Mouse (Mus musculus): Measurements from ENCODE around the gene Cdk5rap2. TPM values are rescaled to one million over a fixed set of nuclear protein-coding genes. Genes with fewer than 3 reads are reported as not detected.

Gene Cdk5rap2
- total RNA-seq, 1 experiment from 2014 or later = 27.7 TPM

DNA sequence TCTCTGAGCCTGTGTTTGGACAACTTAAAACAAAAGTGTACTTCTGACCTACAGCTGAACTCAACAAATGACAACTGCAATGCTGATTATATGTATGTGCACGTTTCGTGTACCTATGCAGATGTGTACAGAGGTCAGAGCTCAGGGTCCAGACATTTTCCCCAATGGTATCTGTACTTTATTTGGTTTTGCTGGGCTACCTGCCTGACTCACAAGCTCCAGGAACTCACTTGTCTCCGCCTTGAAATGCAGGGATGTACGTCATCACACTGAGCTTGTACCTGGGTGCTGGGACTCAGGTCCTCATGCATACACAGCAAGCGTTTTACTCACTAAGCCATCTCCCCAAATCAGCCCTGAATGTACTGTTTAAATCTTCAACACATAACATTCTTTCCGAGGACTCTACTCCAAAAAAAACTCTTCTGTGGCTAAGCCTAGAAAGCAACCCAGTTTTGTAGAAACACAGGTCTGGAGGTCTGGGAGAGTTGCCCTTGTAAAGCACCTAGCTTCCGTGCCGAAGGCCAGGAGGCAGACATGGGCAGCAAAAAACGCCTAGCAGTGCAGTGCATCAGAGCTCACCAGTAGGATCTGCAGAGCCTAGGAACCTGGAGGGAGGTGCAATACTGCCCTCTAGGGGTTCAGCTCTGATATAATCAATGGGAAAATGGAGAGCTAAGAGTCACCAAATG is 54.4 kb downstream of the Cdk5rap2 start:
- ATAC-seq (ENCODE audit: extremely low read depth, insufficient number of reproducible peaks, low FRiP score, poor library complexity, severe bottlenecking) = peak; percentile 61; the same call in 1 of the 2 replicates

- no peak for ATAC-seq (ENCODE audit: extremely low read depth, insufficient number of reproducible peaks, low FRiP score, poor library complexity, severe bottlenecking)
Measured at GRCm38 (mm10) chr4:70354448-70354847, 55.8 kb downstream of the Cdk5rap2 start.

GRCm38 (mm10) chr4:70353656-70354055 is 56.6 kb downstream of the Cdk5rap2 start:
- ATAC-seq (ENCODE audit: extremely low read depth, insufficient number of reproducible peaks, low FRiP score, poor library complexity, severe bottlenecking) = no peak

DNA sequence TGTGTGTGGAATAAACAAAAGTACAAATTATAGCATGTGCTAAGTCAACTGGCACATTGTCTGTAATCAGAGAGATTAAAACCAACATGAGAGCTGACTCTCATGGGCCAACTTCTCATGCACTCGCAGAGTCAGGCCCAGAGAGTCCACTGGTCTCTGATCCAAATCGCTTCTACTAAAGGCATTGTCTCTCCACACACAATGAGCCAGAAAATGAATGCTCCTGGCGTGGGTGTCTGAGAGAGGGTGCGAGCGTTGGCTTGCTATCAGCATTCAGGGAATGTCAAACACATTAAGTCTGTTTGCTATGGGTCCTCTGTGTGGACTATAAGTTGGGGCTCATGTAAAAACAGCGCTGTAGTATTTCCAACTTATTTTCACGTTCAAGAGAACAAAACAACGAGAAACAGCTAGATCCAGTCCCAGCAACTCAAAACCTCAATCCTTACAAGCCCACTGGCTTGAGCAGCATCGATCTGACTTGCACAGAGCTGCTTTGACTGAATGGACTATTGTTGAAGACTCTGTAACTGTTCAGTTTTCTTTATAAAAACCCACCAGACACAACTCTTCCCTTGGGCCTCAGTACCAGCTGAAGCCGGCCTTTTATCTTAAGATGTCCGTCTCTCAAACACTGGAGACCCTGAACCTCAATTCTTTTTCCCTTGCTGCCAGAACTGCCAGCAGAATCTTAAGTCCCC is 74.6 kb downstream of the Cdk5rap2 start:
- no peak for ATAC-seq (ENCODE audit: extremely low read depth, insufficient number of reproducible peaks, low FRiP score, poor library complexity, severe bottlenecking)

DNA sequence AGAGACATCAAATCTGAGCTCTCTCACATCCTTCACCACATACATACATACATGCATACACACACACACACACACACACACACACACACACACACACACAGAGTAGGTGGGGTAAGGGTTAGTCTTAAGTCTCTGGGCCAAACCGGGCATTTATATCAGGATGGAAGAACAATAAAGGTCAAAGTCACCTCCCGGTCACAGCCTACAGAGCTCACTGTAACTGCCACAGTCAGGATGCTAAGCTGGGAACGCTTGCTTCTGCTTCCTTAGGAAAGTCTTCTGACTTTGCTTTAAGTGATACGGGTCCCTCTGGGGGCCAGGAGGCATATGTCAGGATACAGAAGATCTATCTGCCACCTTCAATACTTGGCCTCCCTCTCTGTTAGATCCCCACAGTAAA is 75.2 kb downstream of the Cdk5rap2 start:
- ATAC-seq (ENCODE audit: extremely low read depth, insufficient number of reproducible peaks, low FRiP score, poor library complexity, severe bottlenecking) = no peak

- ATAC-seq (ENCODE audit: extremely low read depth, insufficient number of reproducible peaks, low FRiP score, poor library complexity, severe bottlenecking) = no peak
Measured at GRCm38 (mm10) chr4:70332981-70333380, 77.3 kb downstream of the Cdk5rap2 start.

DNA sequence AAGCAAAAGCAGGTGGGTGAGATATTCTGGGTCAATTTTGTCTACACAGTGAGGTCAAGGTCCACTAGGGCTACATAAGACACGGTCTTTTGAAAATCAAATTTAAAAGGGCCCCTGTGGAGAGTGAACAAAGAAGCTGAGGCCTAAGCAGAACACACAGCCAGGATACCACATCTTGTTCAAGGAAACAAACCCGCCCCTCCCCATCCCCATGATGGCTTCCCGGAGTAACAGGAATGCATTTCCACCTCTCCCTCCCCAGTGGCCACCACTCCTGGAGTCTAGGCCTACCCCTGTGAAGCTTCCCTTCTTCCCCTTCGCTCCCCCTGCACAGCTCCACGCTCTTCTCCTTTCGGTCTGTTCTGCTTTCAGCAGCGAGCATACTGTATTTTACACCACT is 77.7 kb downstream of the Cdk5rap2 start:
- no peak for ATAC-seq (ENCODE audit: extremely low read depth, insufficient number of reproducible peaks, low FRiP score, poor library complexity, severe bottlenecking)

DNA sequence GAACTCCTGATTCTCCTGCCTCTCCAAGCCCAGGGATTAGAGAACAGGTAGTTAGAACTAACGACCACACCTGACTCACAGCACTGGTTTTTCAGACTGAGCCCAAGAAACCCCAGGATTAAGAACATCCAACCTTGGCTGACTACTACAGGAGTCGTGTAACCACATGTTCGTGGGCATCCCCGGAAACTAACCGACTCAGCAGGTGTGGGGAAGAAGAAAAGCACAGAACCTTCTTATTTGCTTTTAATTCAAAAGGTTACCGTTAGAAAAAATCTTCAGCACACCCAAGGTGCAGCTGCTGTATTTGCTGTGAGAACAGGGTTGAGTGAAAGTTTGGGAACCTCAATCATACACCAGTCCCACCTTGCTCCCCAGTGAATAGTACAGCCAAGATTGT is 79.1 kb downstream of the Cdk5rap2 start:
- no peak for ATAC-seq (ENCODE audit: extremely low read depth, insufficient number of reproducible peaks, low FRiP score, poor library complexity, severe bottlenecking)

GRCm38 (mm10) chr4:70328033-70328432 is 82.2 kb downstream of the Cdk5rap2 start:
- no peak for ATAC-seq (ENCODE audit: extremely low read depth, insufficient number of reproducible peaks, low FRiP score, poor library complexity, severe bottlenecking)

- ATAC-seq (ENCODE audit: extremely low read depth, insufficient number of reproducible peaks, low FRiP score, poor library complexity, severe bottlenecking) = no peak
Measured at GRCm38 (mm10) chr4:70327436-70327835, 82.8 kb downstream of the Cdk5rap2 start.

- no peak for ATAC-seq (ENCODE audit: extremely low read depth, insufficient number of reproducible peaks, low FRiP score, poor library complexity, severe bottlenecking)
Measured at GRCm38 (mm10) chr4:70321586-70321985, 88.7 kb downstream of the Cdk5rap2 start.

DNA sequence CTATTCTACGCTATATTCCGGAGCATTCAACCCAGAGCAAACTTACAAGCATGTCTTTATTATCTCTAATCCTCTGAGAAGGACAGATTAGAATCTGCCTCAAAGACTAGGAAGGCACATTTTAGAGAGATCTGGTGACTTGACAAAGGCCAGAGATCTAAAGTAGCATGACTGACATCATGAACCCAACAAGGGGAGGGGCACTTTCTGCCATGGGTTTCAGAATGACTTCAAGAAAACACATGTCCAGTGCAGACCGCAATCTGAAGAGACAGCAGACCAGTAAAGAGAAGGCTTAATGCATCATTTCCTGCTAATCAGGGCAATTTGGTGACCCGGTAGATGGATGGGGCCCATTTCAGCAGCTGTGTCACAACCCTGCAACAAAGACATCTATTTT is 98.1 kb downstream of the Cdk5rap2 start:
- no peak for ATAC-seq (ENCODE audit: extremely low read depth, insufficient number of reproducible peaks, low FRiP score, poor library complexity, severe bottlenecking)

DNA sequence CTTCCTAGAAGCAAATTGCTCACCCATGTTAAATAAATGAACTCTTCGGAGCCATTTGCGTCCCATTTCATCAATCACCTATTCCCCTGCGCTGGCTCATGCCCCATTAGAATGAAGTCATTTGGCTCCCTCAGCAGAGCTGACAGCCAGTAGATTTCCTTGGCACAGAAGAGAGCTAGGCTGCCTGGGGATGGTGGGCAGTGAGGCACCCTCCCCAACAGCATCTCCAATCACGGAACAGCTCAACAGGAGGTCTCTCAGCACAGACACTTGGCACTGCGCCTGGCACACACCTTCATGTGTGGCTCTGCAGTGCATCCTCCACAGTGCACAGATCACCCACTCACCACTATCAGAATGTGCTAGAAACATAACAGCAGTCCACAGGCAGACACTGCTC is 98.7 kb downstream of the Cdk5rap2 start:
- ATAC-seq (ENCODE audit: extremely low read depth, insufficient number of reproducible peaks, low FRiP score, poor library complexity, severe bottlenecking) = no peak

GRCm38 (mm10) chr4:70307230-70307629 is 103.0 kb downstream of the Cdk5rap2 start:
- peak; percentile 71; the same call in 1 of the 2 replicates for ATAC-seq (ENCODE audit: extremely low read depth, insufficient number of reproducible peaks, low FRiP score, poor library complexity, severe bottlenecking)

DNA sequence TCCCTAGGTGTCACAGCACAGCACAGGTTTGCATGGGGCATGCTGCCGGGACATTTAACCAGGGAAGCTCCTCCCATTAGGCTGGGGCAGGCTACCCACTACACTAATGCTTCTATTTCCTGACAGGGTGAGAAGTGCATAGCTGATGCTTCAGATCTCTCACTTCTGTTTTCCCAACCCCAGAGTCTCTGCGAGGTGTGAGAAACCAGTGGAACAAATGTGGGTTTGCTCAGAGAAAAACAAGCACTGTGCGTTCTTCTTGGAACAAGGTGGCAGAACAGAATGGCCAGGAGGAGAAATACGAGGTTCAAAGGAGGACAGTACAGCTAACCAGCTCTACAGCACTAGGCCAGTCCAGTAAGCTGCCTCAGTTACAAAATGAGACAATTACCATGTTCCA is 106.4 kb downstream of the Cdk5rap2 start:
- ATAC-seq (ENCODE audit: extremely low read depth, insufficient number of reproducible peaks, low FRiP score, poor library complexity, severe bottlenecking) = no peak

DNA sequence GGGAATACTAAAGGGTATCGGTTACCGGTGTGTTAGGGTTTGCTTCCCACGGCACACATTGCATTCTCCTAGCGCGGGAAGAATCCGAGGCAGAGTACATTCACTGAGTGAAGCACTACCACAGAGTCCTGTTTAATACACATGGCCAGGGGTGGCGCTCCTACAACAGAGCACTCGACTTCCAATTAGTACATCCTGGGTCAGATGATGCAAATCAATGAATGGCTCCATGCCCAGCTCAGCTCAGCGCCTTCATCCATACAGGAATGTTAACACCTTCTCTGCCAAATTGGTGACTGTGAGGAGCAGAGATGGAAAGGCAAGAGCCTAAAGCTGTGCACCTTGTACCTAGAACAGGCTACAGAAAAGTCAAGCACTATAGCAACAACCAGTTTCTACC is 109.1 kb downstream of the Cdk5rap2 start:
- no peak for ATAC-seq (ENCODE audit: extremely low read depth, insufficient number of reproducible peaks, low FRiP score, poor library complexity, severe bottlenecking)

- no peak for ATAC-seq (ENCODE audit: extremely low read depth, insufficient number of reproducible peaks, low FRiP score, poor library complexity, severe bottlenecking)
Measured at GRCm38 (mm10) chr4:70289361-70289760, 120.9 kb downstream of the Cdk5rap2 start.

DNA sequence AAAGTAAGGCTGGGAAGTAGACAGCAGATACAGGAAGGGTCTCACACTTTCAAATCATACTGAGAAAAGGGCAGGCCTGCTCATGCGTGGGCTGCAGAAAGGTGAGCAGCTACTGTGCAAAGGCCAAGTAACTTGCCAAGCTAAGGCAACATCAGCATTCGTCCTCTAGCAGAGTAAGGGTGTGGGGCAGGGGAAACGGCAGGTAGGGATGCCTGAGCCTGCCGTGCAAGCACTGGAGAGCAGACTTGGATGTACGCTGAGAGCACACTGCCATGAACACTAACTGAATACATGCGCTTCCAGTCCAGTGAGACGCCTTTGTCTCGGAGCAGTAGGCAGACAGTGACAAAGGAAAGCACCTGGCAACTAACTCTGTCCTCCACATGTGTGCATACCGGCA is 127.1 kb downstream of the Cdk5rap2 start:
- no peak for ATAC-seq (ENCODE audit: extremely low read depth, insufficient number of reproducible peaks, low FRiP score, poor library complexity, severe bottlenecking)

DNA sequence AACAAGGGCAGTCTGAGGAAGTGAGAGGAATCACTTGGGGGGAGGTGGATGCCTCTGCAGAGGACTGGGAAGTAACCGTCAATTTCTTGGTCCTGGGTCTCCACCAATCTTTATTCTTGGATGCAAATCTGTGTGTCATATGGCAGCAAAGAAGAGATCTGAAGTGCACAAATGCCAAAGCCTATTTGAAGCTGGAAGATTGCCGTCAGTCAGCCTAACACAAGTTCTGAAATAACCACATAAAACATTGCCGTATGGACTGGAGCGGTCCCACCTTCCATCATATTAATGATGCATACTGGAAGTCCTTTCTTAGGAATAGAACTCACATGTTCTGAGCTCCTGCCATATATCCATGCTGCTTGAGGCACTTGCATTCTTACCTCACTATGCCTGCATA is 131.4 kb downstream of the Cdk5rap2 start:
- ATAC-seq (ENCODE audit: extremely low read depth, insufficient number of reproducible peaks, low FRiP score, poor library complexity, severe bottlenecking) = no peak

GRCm38 (mm10) chr4:70278057-70278456 is 132.2 kb downstream of the Cdk5rap2 start:
- no peak for ATAC-seq (ENCODE audit: extremely low read depth, insufficient number of reproducible peaks, low FRiP score, poor library complexity, severe bottlenecking)

DNA sequence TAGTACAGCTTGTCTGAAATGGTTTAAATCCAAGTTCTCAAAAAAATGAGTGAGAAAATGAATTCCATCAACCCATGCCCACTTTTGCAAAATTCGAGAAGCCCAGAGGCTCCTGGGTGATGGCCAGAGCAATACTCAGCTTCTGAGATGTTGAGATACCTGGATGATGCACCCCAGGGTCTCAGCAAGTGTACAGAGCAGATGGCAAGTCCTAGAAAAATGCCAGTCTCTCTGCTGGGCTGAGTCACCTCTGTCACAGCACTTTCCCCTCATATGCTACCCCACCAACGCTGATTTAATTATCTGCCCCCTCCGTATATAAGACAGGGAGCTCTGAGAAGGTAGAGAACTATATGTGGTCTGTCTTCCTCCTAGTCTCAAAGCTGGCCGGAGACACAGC is 137.3 kb downstream of the Cdk5rap2 start:
- ATAC-seq (ENCODE audit: extremely low read depth, insufficient number of reproducible peaks, low FRiP score, poor library complexity, severe bottlenecking) = no peak

All from neutrophil, adult 5-6 weeks (primary cell).